Mouse (Mus musculus) neural tube, embryonic 13.5 days (tissue): ENCODE results near the gene Olfr518. TPM values are rescaled to one million over a fixed set of nuclear protein-coding genes. Genes with fewer than 3 reads are reported as not detected.

ENCODE experiments used
- polyA plus RNA-seq: library from polyadenylated mRNA; unstranded; fragments of >200 nt; fragmentation: Nextera tagmentation; extraction: Ambion mirVana; gene quantifications from 2 replicates; pipeline ENCODE4 v1.2.1, GENCODE M21; 2015

Olfr518 gene
- polyA plus RNA-seq, 1 experiment from 2014 or later = not detected

Other genes with a start within 250 kb of the Olfr518 start
- gene Olfr509, start 233.1 kb downstream of the Olfr518 start, polyA plus RNA-seq = 0.06 TPM in 1 of 2 replicates, not detected in the other
- gene Olfr510, start 218.6 kb downstream of the Olfr518 start, polyA plus RNA-seq = not detected in 2 replicates
- not detected in 2 replicates for gene Olfr512, start 171.7 kb downstream of the Olfr518 start, polyA plus RNA-seq
- not detected in 2 replicates for gene Olfr513, start 134.0 kb downstream of the Olfr518 start, polyA plus RNA-seq
- gene Olfr514, start 59.0 kb downstream of the Olfr518 start, polyA plus RNA-seq = not detected in 2 replicates
- not detected in 2 replicates for gene Olfr516, start 34.5 kb downstream of the Olfr518 start, polyA plus RNA-seq
- gene Olfr517, start 12.6 kb downstream of the Olfr518 start, polyA plus RNA-seq = not detected in 2 replicates
- gene Olfr519, start 9.4 kb upstream of the Olfr518 start, polyA plus RNA-seq = not detected in 2 replicates
- not detected in 2 replicates for gene Nlrp10, start 45.2 kb upstream of the Olfr518 start, polyA plus RNA-seq
- gene Eif3f, start 49.4 kb upstream of the Olfr518 start, polyA plus RNA-seq = 69.4 and 79.7 TPM in 2 replicates
- 32.6 and 39.3 TPM in 2 replicates for gene Tub, start 65.3 kb upstream of the Olfr518 start, polyA plus RNA-seq
- 25.5 and 28.3 TPM in 2 replicates for gene Ric3, start 198.3 kb upstream of the Olfr518 start, polyA plus RNA-seq